Mouse (Mus musculus): ENCODE data around the gene Ankrd13d. TPM values are rescaled to one million over a fixed set of nuclear protein-coding genes. Genes with fewer than 3 reads are reported as not detected.
A peak's percentile ranks its signal among the peaks of the same experiment; 100 is the strongest.

Ankrd13d gene
- polyA plus RNA-seq, 1 experiment from 2014 or later, result 7.6 TPM

- ATAC-seq (ENCODE audit: low read depth) (peak; percentile 39), DNase-seq (ENCODE audit: low spot score) (peak; percentile 61)
- H3K4me3 ChIP-seq (ENCODE audit: low read depth, low read length), result no peak overlapping the region
- 30% methylated on average over 13 of the region's 14 CpGs for WGBS
- peaks cover 12% of the 10 kb centered on the region for H3K36me3 ChIP-seq (ENCODE audit: control insufficient read depth, insufficient read depth, low read length)
- H3K27me3 ChIP-seq (replicated peaks; ENCODE audit: control insufficient read depth, insufficient read depth, low read length), result no peaks in the 10 kb centered on the region
- peak overlapping the region; percentile 28 for H3K4me2 ChIP-seq (ENCODE audit: low read depth, low read length)
- no peaks in the 10 kb centered on the region for H3K9me3 ChIP-seq (ENCODE audit: control insufficient read depth, low read length)
- peaks cover 44% of the 10 kb centered on the region for H3K4me1 ChIP-seq (ENCODE audit: control insufficient read depth, insufficient read depth, low read length)
- peak overlapping the region; percentile 35 for H3K9ac ChIP-seq (ENCODE audit: low read depth, low read length)
- peak overlapping the region; percentile 57 for H3K27ac ChIP-seq (replicated peaks; ENCODE audit: low read depth, low read length)
Measured at GRCm38 (mm10) chr19:4220957-4221743, 61.8 kb downstream of the Ankrd13d start.

GRCm38 (mm10) chr19:4220416-4220815, 62.5 kb downstream of the Ankrd13d start:
- peaks cover 12% of the 10 kb centered on the region for H3K36me3 ChIP-seq (ENCODE audit: control insufficient read depth, insufficient read depth, low read length)
- H3K27me3 ChIP-seq (replicated peaks; ENCODE audit: control insufficient read depth, insufficient read depth, low read length), result no peaks in the 10 kb centered on the region
- peak overlapping the region; percentile 35; the same call in 1 of the 2 replicates for H3K9ac ChIP-seq (ENCODE audit: low read depth, low read length)
- H3K4me1 ChIP-seq (ENCODE audit: control insufficient read depth, insufficient read depth, low read length), result peaks cover 46% of the 10 kb centered on the region
- peak overlapping the region; percentile 57 for H3K27ac ChIP-seq (replicated peaks; ENCODE audit: low read depth, low read length)
- H3K9me3 ChIP-seq (ENCODE audit: control insufficient read depth, low read length), result no peaks in the 10 kb centered on the region
- DNase-seq (ENCODE audit: low spot score), result no peak
- H3K4me2 ChIP-seq (ENCODE audit: low read depth, low read length), result peak overlapping the region; percentile 28
- WGBS, result 47% methylated on average over 4 of the region's 4 CpGs
- peak; percentile 47; the same call in 1 of the 2 replicates for ATAC-seq (ENCODE audit: low read depth)
- no peak overlapping the region for H3K4me3 ChIP-seq (ENCODE audit: low read depth, low read length)

Small RNA genes within 50 kb of the gene (microRNA-seq; reads per million reads assigned to microRNA genes)
- 0.50 reads per million for gene Mir6985 (ENCODE audit: borderline number of aligned reads)

Other genes starting within 250 kb of the Ankrd13d start
- gene Gstp1, start 245.2 kb downstream of the Ankrd13d start, polyA plus RNA-seq (2014; fragmentation: Nextera tagmentation; extraction: Ambion mirVana), result 483 and 496 TPM in 2 replicates
- gene Gstp2, start 237.1 kb downstream of the Ankrd13d start, polyA plus RNA-seq (2014; fragmentation: Nextera tagmentation; extraction: Ambion mirVana), result 1.2 and 4.5 TPM in 2 replicates
- 0.35 TPM in 1 of 2 replicates, not detected in the other for gene Gstp3, start 223.6 kb downstream of the Ankrd13d start, polyA plus RNA-seq (2014; fragmentation: Nextera tagmentation; extraction: Ambion mirVana)
- not detected in 2 replicates for gene Cabp2, start 201.6 kb downstream of the Ankrd13d start, polyA plus RNA-seq (2014; fragmentation: Nextera tagmentation; extraction: Ambion mirVana)
- 66.1 and 68.6 TPM in 2 replicates for gene Cdk2ap2, start 186.0 kb downstream of the Ankrd13d start, polyA plus RNA-seq (2014; fragmentation: Nextera tagmentation; extraction: Ambion mirVana)
- 5.6 and 6.6 TPM in 2 replicates for gene Pitpnm1, start 183.1 kb downstream of the Ankrd13d start, polyA plus RNA-seq (2014; fragmentation: Nextera tagmentation; extraction: Ambion mirVana)
- gene Aip, start 157.3 kb downstream of the Ankrd13d start, polyA plus RNA-seq (2014; fragmentation: Nextera tagmentation; extraction: Ambion mirVana), result 81.9 and 88.6 TPM in 2 replicates
- 0.08 TPM in 1 of 2 replicates, not detected in the other for gene Gpr152, start 143.3 kb downstream of the Ankrd13d start, polyA plus RNA-seq (2014; fragmentation: Nextera tagmentation; extraction: Ambion mirVana)
- gene Cabp4, start 139.1 kb downstream of the Ankrd13d start, polyA plus RNA-seq (2014; fragmentation: Nextera tagmentation; extraction: Ambion mirVana), result 0.12 TPM in 1 of 2 replicates, not detected in the other
- 139 and 162 TPM in 2 replicates for gene Coro1b, start 134.5 kb downstream of the Ankrd13d start, polyA plus RNA-seq (2014; fragmentation: Nextera tagmentation; extraction: Ambion mirVana)
- 5.1 and 6.7 TPM in 2 replicates for gene Ptprcap, start 129.5 kb downstream of the Ankrd13d start, polyA plus RNA-seq (2014; fragmentation: Nextera tagmentation; extraction: Ambion mirVana)
- gene Rps6kb2, start 119.8 kb downstream of the Ankrd13d start, polyA plus RNA-seq (2014; fragmentation: Nextera tagmentation; extraction: Ambion mirVana), result 34.1 and 43.2 TPM in 2 replicates
- gene Carns1, start 107.7 kb downstream of the Ankrd13d start, polyA plus RNA-seq (2014; fragmentation: Nextera tagmentation; extraction: Ambion mirVana), result 4.3 and 5.3 TPM in 2 replicates
- gene Tbc1d10c, start 91.9 kb downstream of the Ankrd13d start, polyA plus RNA-seq (2014; fragmentation: Nextera tagmentation; extraction: Ambion mirVana), result 3.6 and 3.8 TPM in 2 replicates
- gene Ppp1ca, start 91.1 kb downstream of the Ankrd13d start, polyA plus RNA-seq (2014; fragmentation: Nextera tagmentation; extraction: Ambion mirVana), result 744 and 800 TPM in 2 replicates
- 28.9 and 32.4 TPM in 2 replicates for gene Rad9a, start 81.5 kb downstream of the Ankrd13d start, polyA plus RNA-seq (2014; fragmentation: Nextera tagmentation; extraction: Ambion mirVana)
- gene Clcf1, start 68.9 kb downstream of the Ankrd13d start, polyA plus RNA-seq (2014; fragmentation: Nextera tagmentation; extraction: Ambion mirVana), result 6.0 and 6.3 TPM in 2 replicates
- not detected in 2 replicates for gene AC109138.7, start 68.8 kb downstream of the Ankrd13d start, polyA plus RNA-seq (2014; fragmentation: Nextera tagmentation; extraction: Ambion mirVana)
- 28.1 and 31.3 TPM in 2 replicates for gene Pold4, start 51.2 kb downstream of the Ankrd13d start, polyA plus RNA-seq (2014; fragmentation: Nextera tagmentation; extraction: Ambion mirVana)
- 16.3 and 16.6 TPM in 2 replicates for gene Ssh3, start 14.0 kb downstream of the Ankrd13d start, polyA plus RNA-seq (2014; fragmentation: Nextera tagmentation; extraction: Ambion mirVana)
- 17.0 and 18.9 TPM in 2 replicates for gene Grk2, start 23.1 kb upstream of the Ankrd13d start, polyA plus RNA-seq (2014; fragmentation: Nextera tagmentation; extraction: Ambion mirVana)
- gene Kdm2a, start 115.1 kb upstream of the Ankrd13d start, polyA plus RNA-seq (2014; fragmentation: Nextera tagmentation; extraction: Ambion mirVana), result 48.3 and 52.6 TPM in 2 replicates
- 30.0 and 40.4 TPM in 2 replicates for gene Rhod, start 156.3 kb upstream of the Ankrd13d start, polyA plus RNA-seq (2014; fragmentation: Nextera tagmentation; extraction: Ambion mirVana)
- gene Syt12, start 194.3 kb upstream of the Ankrd13d start, polyA plus RNA-seq (2014; fragmentation: Nextera tagmentation; extraction: Ambion mirVana), result 0.90 and 1.9 TPM in 2 replicates
- not detected in 2 replicates for gene 2010003K11Rik, start 215.4 kb upstream of the Ankrd13d start, polyA plus RNA-seq (2014; fragmentation: Nextera tagmentation; extraction: Ambion mirVana)
- 18.4 TPM in 2 replicates for gene Pcx, start 227.3 kb upstream of the Ankrd13d start, polyA plus RNA-seq (2014; fragmentation: Nextera tagmentation; extraction: Ambion mirVana)